Mouse (Mus musculus) forebrain, embryonic 15.5 days (tissue): ENCODE data around the gene Ccdc142. TPM values are rescaled to one million over a fixed set of nuclear protein-coding genes. Genes with fewer than 3 reads are reported as not detected.

ENCODE experiments used
- ATAC-seq: fragments of 200-750 bp; cut with Nextera tagmentation; replicated peaks from 2 replicates; pipeline ENCODE4 v1.8.0; 2017; ENCODE audit warnings: mild to moderate bottlenecking, moderate TSS enrichment, moderate library complexity
- H3K27ac ChIP-seq: fragments of 300-500 bp; sonication (generic); replicated peaks from 2 replicates; pipeline ENCODE4 v1.5.1; 2015; ENCODE audit warnings: mild to moderate bottlenecking, inconsistent platforms
- H3K27me3 ChIP-seq: fragments of 300-500 bp; sonication (generic); 2 replicates; pipeline ENCODE4 v1.6.1; 2015; ENCODE audit warnings: inconsistent platforms
- H3K36me3 ChIP-seq: fragments of 300-500 bp; sonication (generic); 2 replicates; pipeline ENCODE4 v1.6.1; 2015; ENCODE audit warnings: mild to moderate bottlenecking, inconsistent platforms
- H3K4me1 ChIP-seq: fragments of 300-500 bp; sonication (generic); 2 replicates; pipeline ENCODE4 v1.6.1; 2015; ENCODE audit warnings: inconsistent platforms
- H3K4me2 ChIP-seq: fragments of 300-500 bp; sonication (generic); replicated peaks from 2 replicates; pipeline ENCODE4 v1.6.1; 2015; ENCODE audit warnings: mild to moderate bottlenecking, inconsistent platforms
- H3K4me3 ChIP-seq: fragments of 300-500 bp; sonication (generic); 2 replicates; pipeline ENCODE4 v1.5.1; 2015; ENCODE audit warnings: mild to moderate bottlenecking, inconsistent platforms
- H3K9ac ChIP-seq: fragments of 300-500 bp; sonication (generic); replicated peaks from 2 replicates; pipeline ENCODE4 v1.6.1; 2015; ENCODE audit warnings: mild to moderate bottlenecking, inconsistent platforms
- H3K9me3 ChIP-seq: fragments of 300-500 bp; sonication (generic); 2 replicates; pipeline ENCODE4 v1.6.1; 2016; ENCODE audit warnings: inconsistent platforms
- WGBS: fragments of 180-500 bp; shearing (Covaris S2); methylation state at CpG from one replicate; pipeline ENCODE4 v1.1.7; 2015; ENCODE audit warnings: mixed read lengths; 5-methylcytosine and 5-hydroxymethylcytosine counted together
- microRNA counts: library from miRNA; unstranded; fragments of <30 nt; microRNA quantifications from one replicate; lab custom pipeline; 2016
- microRNA-seq: library from miRNA; unstranded; fragments of <30 nt; microRNA quantifications from one replicate; pipeline ENCODE4, GENCODE M21; 2016
- polyA plus RNA-seq: library from polyadenylated mRNA; unstranded; fragments of >200 nt; fragmentation: Nextera tagmentation; extraction: Ambion mirVana; gene quantifications from 2 replicates; pipeline ENCODE4 v1.2.1, GENCODE M21; 2015

Gene Ccdc142
- polyA plus RNA-seq, 1 experiment from 2014 or later, result 3.8 TPM

DNA sequence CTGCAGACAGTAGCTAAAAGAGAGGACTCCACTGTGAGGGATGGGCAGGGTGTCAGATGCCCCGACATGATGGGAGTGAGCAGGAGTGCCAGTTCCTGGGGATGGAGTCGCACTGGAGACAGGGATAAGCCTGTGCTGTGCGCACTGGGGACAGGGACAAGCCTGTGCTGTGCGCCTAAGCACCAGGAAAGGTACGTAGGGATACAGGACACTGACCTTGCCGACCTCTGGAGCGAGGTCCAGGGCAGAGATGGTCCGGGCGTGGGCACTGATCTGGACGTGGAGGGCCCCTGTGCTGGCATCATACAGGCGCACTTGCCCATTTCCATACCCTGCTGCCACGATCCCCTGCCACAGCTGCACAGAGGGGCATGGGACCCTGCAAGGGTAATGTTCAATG, 51.6 kb downstream of the Ccdc142 start:
- H3K4me2 ChIP-seq, result no peak overlapping the region

DNA sequence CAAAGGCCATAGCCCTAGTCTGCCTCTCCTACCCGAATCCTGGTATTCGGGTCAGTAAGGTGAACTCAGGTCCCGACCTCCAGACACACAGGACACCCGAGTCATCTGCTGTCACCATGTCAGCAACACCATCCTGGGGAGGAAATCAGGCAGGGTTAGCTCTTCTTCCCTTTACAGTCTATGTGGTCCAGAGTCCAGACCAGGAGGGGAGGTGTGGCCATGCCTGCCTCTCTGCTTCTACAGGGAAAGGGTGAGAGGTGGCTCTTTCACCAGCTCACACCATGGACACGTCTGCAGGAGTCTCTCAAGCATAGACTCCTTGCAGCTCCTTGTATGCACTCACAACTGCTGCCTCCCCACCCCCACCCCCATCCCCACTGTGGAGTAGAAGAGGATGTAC, 52.1 kb downstream of the Ccdc142 start:
- Histone ChIP-seq H3K4me2 (no peak overlapping the region), H3K9ac (no peak overlapping the region), H3K9me3 (no peaks in the 10 kb centered on the region), H3K4me1 (peaks cover 20% of the 10 kb centered on the region), H3K36me3 (peaks cover 5% of the 10 kb centered on the region; the same call in 1 of the 2 replicates), H3K27ac (no peak overlapping the region), H3K4me3 (no peak overlapping the region), H3K27me3 (no peaks in the 10 kb centered on the region)
- no peak for ATAC-seq
- 78% methylated on average over 5 of the region's 5 CpGs for WGBS

More for the DNA sequence above, 51.6 kb downstream of the Ccdc142 start:
- no peak for ATAC-seq
- Histone ChIP-seq H3K4me3 (no peak overlapping the region), H3K9me3 (no peaks in the 10 kb centered on the region), H3K4me1 (peaks cover 20% of the 10 kb centered on the region), H3K27me3 (no peaks in the 10 kb centered on the region), H3K9ac (no peak overlapping the region), H3K27ac (no peak overlapping the region), H3K36me3 (peaks cover 5% of the 10 kb centered on the region; the same call in 1 of the 2 replicates)
- WGBS, result 86% methylated on average over 12 of the region's 12 CpGs

DNA sequence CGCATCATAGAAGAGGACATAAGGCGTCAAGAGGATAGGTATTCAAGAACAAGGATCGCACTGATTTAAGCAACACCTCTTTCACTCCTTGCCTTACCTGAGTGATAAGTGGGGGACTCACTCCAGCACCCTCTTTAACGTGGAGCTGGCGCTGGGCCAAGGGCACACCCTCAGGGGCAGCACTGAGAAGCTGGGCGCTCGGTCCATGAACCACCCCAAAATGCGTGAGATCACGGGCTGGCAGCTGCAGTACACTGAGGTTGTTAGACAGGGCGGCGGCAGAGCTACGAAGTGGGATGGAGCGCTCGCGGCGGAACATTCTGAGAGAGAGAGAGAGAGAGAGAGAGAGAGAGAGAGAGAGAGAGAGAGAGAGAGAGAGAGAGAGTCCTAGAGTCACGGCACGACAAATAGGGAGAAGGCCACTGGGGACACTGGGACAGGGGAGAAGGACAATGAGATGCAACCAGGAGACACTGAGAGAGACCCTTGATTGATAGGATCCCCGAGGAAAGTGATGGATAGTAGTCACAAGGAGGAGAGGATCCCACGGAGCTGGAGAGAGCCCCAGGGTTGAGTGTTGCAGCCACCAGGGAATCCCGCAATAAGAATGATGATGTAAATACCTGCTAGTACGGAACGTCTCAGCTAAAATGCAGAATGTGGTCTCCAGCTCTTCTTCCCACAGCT, 54.3 kb downstream of the Ccdc142 start:
- Histone ChIP-seq H3K4me2 (peak overlapping the region; percentile 72), H3K4me3 (peak overlapping the region; percentile 50), H3K9me3 (no peaks in the 10 kb centered on the region), H3K9ac (peak overlapping the region; percentile 55), H3K4me1 (peaks cover 20% of the 10 kb centered on the region), H3K27ac (peak overlapping the region; percentile 49), H3K27me3 (peaks cover 9% of the 10 kb centered on the region), H3K36me3 (peaks cover 5% of the 10 kb centered on the region; the same call in 1 of the 2 replicates)
- peak; percentile 47 for ATAC-seq
- WGBS, result 7% methylated on average over 23 of the region's 23 CpGs

DNA sequence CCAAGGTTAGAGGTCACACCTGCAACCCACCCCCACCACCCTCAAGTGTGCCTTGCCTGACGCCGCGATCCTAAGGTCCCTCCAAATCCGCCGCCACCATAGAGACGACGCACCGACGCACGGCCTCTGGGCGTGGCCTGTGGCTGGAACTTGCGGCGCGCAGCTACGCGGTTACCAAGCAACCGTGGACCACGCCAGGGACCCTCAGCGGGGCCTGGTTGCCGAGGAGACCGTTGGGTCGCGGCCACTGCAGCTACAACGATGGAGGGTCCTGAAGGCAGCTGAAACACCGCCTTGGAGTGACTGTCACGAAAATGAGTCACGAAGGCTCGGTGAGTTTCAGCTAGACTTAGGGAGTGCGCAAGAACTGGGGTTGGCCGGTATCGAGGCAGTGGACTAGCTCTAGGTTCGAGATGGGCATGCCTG, 54.9 kb downstream of the Ccdc142 start, which contains the start of the genes Wdr54 and 1700003E16Rik:
Gene Wdr54 (minus strand): TSS at position 139 of the 426 bp plus-strand sequence.
Gene 1700003E16Rik (plus strand): TSS at position 146 of the 426 bp plus-strand sequence.
- Histone ChIP-seq H3K27me3 (peaks cover 15% of the 10 kb centered on the region), H3K9ac (peak within 1 kb of the TSS; percentile 55), H3K9me3 (no peaks in the 10 kb centered on the region), H3K4me2 (peak within 1 kb of the TSS; percentile 72), H3K4me1 (peaks cover 20% of the 10 kb centered on the region), H3K36me3 (peaks cover 5% of the 10 kb centered on the region; the same call in 1 of the 2 replicates), H3K4me3 (peak within 1 kb of the TSS; percentile 50), H3K27ac (peak within 1 kb of the TSS; percentile 49)
- WGBS, result under 1% methylated on average over 32 of the region's 32 CpGs
- ATAC-seq, result peak; percentile 92

MicroRNAs encoded within 50 kb of the gene (microRNA counts, 519-probe panel; counts per million panel counts)
- 1,954 counts per million, percentile 22 among the panel's probes with 10 or more counts for microRNA mmu-miR-3470a+mmu-miR-3470b (lab: Ali Mortazavi, UCI)

Small RNA genes lying within 50 kb of the gene (microRNA-seq; reads per million reads assigned to microRNA genes)
- gene Mir3470a, result not detected

Other genes starting within 250 kb of the Ccdc142 start
- 14.9 and 15.8 TPM in 2 replicates for gene Sema4f, start 161.8 kb upstream of the Ccdc142 start, polyA plus RNA-seq
- gene M1ap, start 154.7 kb upstream of the Ccdc142 start, polyA plus RNA-seq, result not detected in 2 replicates
- 3.1 and 3.4 TPM in 2 replicates for gene Dok1, start 68.1 kb upstream of the Ccdc142 start, polyA plus RNA-seq
- 4.7 and 6.3 TPM in 2 replicates for gene Loxl3, start 67.4 kb upstream of the Ccdc142 start, polyA plus RNA-seq
- gene Aup1, start 47.1 kb upstream of the Ccdc142 start, polyA plus RNA-seq, result 159 and 161 TPM in 2 replicates
- gene Htra2, start 46.3 kb upstream of the Ccdc142 start, polyA plus RNA-seq, result 69.9 and 71.0 TPM in 2 replicates
- gene Dqx1, start 43.8 kb upstream of the Ccdc142 start, polyA plus RNA-seq, result 0.34 and 0.42 TPM in 2 replicates
- gene Tlx2, start 31.3 kb upstream of the Ccdc142 start, polyA plus RNA-seq, result not detected in 2 replicates
- gene Pcgf1, start 23.7 kb upstream of the Ccdc142 start, polyA plus RNA-seq, result 48.1 and 49.2 TPM in 2 replicates
- gene Lbx2, start 15.2 kb upstream of the Ccdc142 start, polyA plus RNA-seq, result not detected in 2 replicates
- 4.0 and 4.3 TPM in 2 replicates for gene Gm42688, start within 50 bp of the Ccdc142 start, polyA plus RNA-seq
- gene Mrpl53, start 7.4 kb downstream of the Ccdc142 start, polyA plus RNA-seq, result 121 and 126 TPM in 2 replicates
- gene Mogs, start 13.9 kb downstream of the Ccdc142 start, polyA plus RNA-seq, result 24.2 and 26.7 TPM in 2 replicates
- 229 and 231 TPM in 2 replicates for gene Wbp1, start 20.0 kb downstream of the Ccdc142 start, polyA plus RNA-seq
- gene Ino80b, start 23.8 kb downstream of the Ccdc142 start, polyA plus RNA-seq, result 15.6 and 16.5 TPM in 2 replicates
- 6.1 and 7.0 TPM in 2 replicates for gene Rtkn, start 33.9 kb downstream of the Ccdc142 start, polyA plus RNA-seq
- 18.3 and 18.6 TPM in 2 replicates for gene Wdr54, start 54.8 kb downstream of the Ccdc142 start, polyA plus RNA-seq
- gene 1700003E16Rik, start 54.8 kb downstream of the Ccdc142 start, polyA plus RNA-seq, result 5.2 and 6.9 TPM in 2 replicates
- 143 and 147 TPM in 2 replicates for gene Dctn1, start 64.3 kb downstream of the Ccdc142 start, polyA plus RNA-seq
- gene Slc4a5, start 118.2 kb downstream of the Ccdc142 start, polyA plus RNA-seq, result 0.46 and 0.85 TPM in 2 replicates
- gene Mthfd2, start 224.3 kb downstream of the Ccdc142 start, polyA plus RNA-seq, result 25.4 and 25.6 TPM in 2 replicates
- 32.4 and 32.8 TPM in 2 replicates for gene Mob1a, start 224.4 kb downstream of the Ccdc142 start, polyA plus RNA-seq
- 58.8 and 59.7 TPM in 2 replicates for gene Bola3, start 247.5 kb downstream of the Ccdc142 start, polyA plus RNA-seq